Mouse (Mus musculus) liver, embryonic 14.5 days (tissue): Measurements from ENCODE around the gene 1700129C05Rik.

Source experiments
- CTCF ChIP-seq: IDR thresholded peaks from 2 replicates; pipeline ENCODE4 v1.5.1; 2016; ENCODE audit warnings: antibody characterized with exemption, low read depth, control low read depth
- EP300 ChIP-seq: IDR thresholded peaks from 2 replicates; pipeline ENCODE4 v1.6.1; 2016; ENCODE audit warnings: antibody characterized with exemption, low read depth

DNA sequence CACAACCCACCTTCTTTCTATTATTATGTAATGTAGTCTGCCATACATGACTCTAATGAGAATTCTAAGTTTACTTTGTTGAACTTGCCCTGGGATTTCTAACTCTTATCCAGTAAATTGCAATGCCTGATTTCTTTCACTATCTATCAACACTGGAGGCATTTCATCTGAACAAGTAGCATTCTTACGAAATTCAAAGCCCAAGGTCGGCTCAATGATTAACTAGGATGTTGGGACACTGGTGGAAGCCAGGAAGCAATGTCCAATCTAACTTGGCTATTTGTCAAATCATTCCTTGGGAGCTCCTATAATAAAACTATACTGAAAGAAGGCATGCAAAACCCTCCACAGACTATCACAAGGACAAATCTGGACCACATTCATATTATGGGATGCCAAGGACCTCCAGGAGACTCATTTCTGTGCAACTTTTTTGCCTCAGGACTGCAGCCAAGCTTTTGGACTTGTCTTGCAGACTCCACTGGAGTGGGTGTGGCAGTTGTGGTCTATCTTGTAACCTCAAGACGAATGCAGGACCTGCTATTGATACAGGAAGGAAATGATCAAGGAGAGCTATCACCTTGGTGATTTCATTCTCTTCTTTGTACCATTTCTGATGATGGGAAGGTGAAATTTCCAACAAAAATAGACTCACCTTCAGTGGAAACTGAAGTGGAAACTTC, 14.5 kb upstream of the 1700129C05Rik start:
- TF ChIP-seq CTCF (no peak), EP300 (no peak)
